Mouse (Mus musculus): Measurements from ENCODE around the gene Hoxc6. TPM values are rescaled to one million over a fixed set of nuclear protein-coding genes. Genes with fewer than 3 reads are reported as not detected.
A peak's percentile ranks its signal among the peaks of the same experiment; 100 is the strongest.

Hoxc6 gene
- 0.22 and 0.25 TPM in 2 replicates for polyA plus RNA-seq (2015; fragmentation: Nextera tagmentation; extraction: Ambion mirVana)

GRCm38 (mm10) chr15:102997939-102998355, at the start of gene Hoxc6:
TSS of gene Hoxc6 (plus strand) at chr15:102998257.
- Histone ChIP-seq H3K9me3 (no peaks in the 10 kb centered on the region), H3K27ac (replicated peaks) (no peak within 1 kb of the TSS), H3K27me3 (replicated peaks) (peaks cover 99% of the 10 kb centered on the region), H3K9ac (peak within 1 kb of the TSS; percentile 81), H3K4me1 (peaks cover 30% of the 10 kb centered on the region), H3K4me2 (peak within 1 kb of the TSS; percentile 81), H3K36me3 (no peaks in the 10 kb centered on the region), H3K4me3 (peak within 1 kb of the TSS; percentile 59)
- 3% methylated on average over 19 of the region's 19 CpGs for WGBS
- ATAC-seq (ENCODE audit: extremely low read depth, insufficient number of reproducible peaks, low FRiP score, low TSS enrichment) = no peak

GRCm38 (mm10) chr15:102948842-102949241, 49.2 kb upstream of the Hoxc6 start:
- no peak overlapping the region for H3K9ac ChIP-seq
- no peaks in the 10 kb centered on the region for H3K9me3 ChIP-seq
- H3K4me2 ChIP-seq = no peak overlapping the region
- WGBS = 22% methylated on average over 2 of the region's 2 CpGs
- no peak overlapping the region for H3K4me3 ChIP-seq
- no peak for ATAC-seq (ENCODE audit: extremely low read depth, insufficient number of reproducible peaks, low FRiP score, low TSS enrichment)
- no peak overlapping the region for H3K27ac ChIP-seq (replicated peaks)
- no peaks in the 10 kb centered on the region for H3K36me3 ChIP-seq
- no peaks in the 10 kb centered on the region for H3K4me1 ChIP-seq
- peaks cover 100% of the 10 kb centered on the region for H3K27me3 ChIP-seq (replicated peaks)

- no peak overlapping the region for H3K9ac ChIP-seq
- no peaks in the 10 kb centered on the region for H3K9me3 ChIP-seq
- no peak overlapping the region for H3K27ac ChIP-seq (replicated peaks)
- H3K36me3 ChIP-seq = no peaks in the 10 kb centered on the region
- no peaks in the 10 kb centered on the region for H3K4me1 ChIP-seq
- H3K4me2 ChIP-seq = no peak overlapping the region
- peaks cover 100% of the 10 kb centered on the region for H3K27me3 ChIP-seq (replicated peaks)
- WGBS = 2% methylated on average over 20 of the region's 20 CpGs
- no peak overlapping the region for H3K4me3 ChIP-seq
- ATAC-seq (ENCODE audit: extremely low read depth, insufficient number of reproducible peaks, low FRiP score, low TSS enrichment) = no peak
These were observed 48.4 kb upstream of the Hoxc6 start for GRCm38 (mm10) chr15:102949696-102950095.

DNA sequence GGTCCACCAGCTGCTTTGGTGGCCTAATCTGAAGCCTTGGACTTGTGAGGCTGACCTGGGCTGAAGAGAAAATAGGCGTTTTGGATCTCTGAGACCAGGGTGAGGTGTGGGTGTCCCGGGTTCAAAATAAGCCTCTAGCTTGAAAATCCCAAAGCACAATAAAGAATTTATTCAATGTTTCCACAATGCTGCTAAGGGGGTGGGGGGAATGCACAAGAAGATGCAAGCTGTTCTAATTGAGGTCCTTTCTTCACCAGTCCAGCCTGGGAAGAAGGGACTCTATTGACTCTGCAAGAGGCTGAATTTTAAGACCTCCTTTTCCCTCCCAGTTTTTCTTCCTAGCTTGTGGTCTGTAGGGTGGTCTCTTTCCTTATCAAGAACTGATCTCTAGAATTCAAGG, 47.2 kb upstream of the Hoxc6 start:
- H3K9ac ChIP-seq = no peak overlapping the region
- H3K27me3 ChIP-seq (replicated peaks) = peaks cover 100% of the 10 kb centered on the region
- no peak overlapping the region for H3K27ac ChIP-seq (replicated peaks)
- no peaks in the 10 kb centered on the region; the same call in 1 of the 2 replicates for H3K4me1 ChIP-seq
- 10% methylated on average over 2 of the region's 2 CpGs for WGBS
- ATAC-seq (ENCODE audit: extremely low read depth, insufficient number of reproducible peaks, low FRiP score, low TSS enrichment) = no peak
- no peaks in the 10 kb centered on the region for H3K36me3 ChIP-seq
- H3K4me3 ChIP-seq = no peak overlapping the region
- H3K9me3 ChIP-seq = no peaks in the 10 kb centered on the region
- H3K4me2 ChIP-seq = no peak overlapping the region

- H3K36me3 ChIP-seq = no peaks in the 10 kb centered on the region
- no peak for ATAC-seq (ENCODE audit: extremely low read depth, insufficient number of reproducible peaks, low FRiP score, low TSS enrichment)
- H3K9ac ChIP-seq = no peak overlapping the region
- no peak overlapping the region for H3K4me3 ChIP-seq
- no peak overlapping the region for H3K4me2 ChIP-seq
- H3K9me3 ChIP-seq = no peaks in the 10 kb centered on the region
- H3K4me1 ChIP-seq = peaks cover 5% of the 10 kb centered on the region; the same call in 1 of the 2 replicates
- H3K27ac ChIP-seq (replicated peaks) = no peak overlapping the region
- 4% methylated on average over 6 of the region's 6 CpGs for WGBS
- H3K27me3 ChIP-seq (replicated peaks) = peaks cover 100% of the 10 kb centered on the region
These were observed 44.5 kb upstream of the Hoxc6 start for GRCm38 (mm10) chr15:102953561-102953960.

DNA sequence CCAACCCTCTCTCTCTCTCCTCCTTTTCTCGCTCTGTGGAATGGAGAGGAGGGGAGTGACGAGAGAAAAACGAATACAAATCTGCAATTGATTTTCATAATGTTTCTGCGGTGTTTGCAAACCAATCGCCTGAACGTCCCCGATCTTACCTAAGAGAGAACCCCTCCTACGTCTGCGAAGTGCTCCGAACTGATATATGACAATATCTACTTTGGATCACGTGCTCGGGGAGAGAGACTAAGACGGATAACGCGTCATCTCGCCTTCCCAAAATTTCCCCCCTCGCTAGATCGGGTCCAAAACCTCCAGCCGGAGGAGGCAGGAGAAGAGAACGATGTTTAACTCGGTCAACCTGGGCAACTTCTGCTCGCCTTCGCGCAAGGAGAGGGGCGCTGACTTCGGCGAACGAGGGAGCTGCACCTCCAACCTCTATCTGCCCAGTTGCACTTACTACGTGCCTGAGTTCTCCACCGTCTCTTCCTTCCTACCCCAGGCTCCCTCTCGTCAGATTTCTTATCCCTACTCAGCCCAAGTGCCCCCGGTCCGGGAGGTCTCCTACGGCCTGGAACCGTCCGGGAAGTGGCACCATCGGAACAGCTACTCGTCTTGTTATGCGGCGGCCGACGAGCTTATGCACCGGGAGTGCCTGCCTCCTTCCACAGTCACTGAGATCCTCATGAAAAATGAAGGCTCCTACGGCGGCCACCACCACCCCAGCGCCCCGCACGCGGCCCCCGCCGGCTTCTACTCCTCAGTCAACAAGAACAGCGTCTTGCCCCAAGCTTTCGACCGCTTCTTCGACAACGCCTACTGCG, 43.7 kb upstream of the Hoxc6 start, which contains the start of gene Hoxc11:
TSS of gene Hoxc11 (plus strand) at position 236 of the 815 bp plus-strand sequence.
- Histone ChIP-seq H3K36me3 (no peaks in the 10 kb centered on the region), H3K4me3 (no peak within 1 kb of the TSS), H3K9me3 (no peaks in the 10 kb centered on the region), H3K4me1 (peaks cover 5% of the 10 kb centered on the region; the same call in 1 of the 2 replicates), H3K27me3 (replicated peaks) (peaks cover 100% of the 10 kb centered on the region), H3K9ac (no peak within 1 kb of the TSS), H3K4me2 (no peak within 1 kb of the TSS), H3K27ac (replicated peaks) (no peak within 1 kb of the TSS)
- ATAC-seq (ENCODE audit: extremely low read depth, insufficient number of reproducible peaks, low FRiP score, low TSS enrichment) = no peak
- under 1% methylated on average over 57 of the region's 57 CpGs for WGBS

- Histone ChIP-seq H3K4me2 (no peak overlapping the region), H3K4me1 (peaks cover 5% of the 10 kb centered on the region; the same call in 1 of the 2 replicates), H3K27ac (replicated peaks) (no peak overlapping the region), H3K4me3 (no peak overlapping the region), H3K9me3 (no peaks in the 10 kb centered on the region), H3K36me3 (no peaks in the 10 kb centered on the region), H3K9ac (no peak overlapping the region), H3K27me3 (replicated peaks) (peaks cover 100% of the 10 kb centered on the region)
- ATAC-seq (ENCODE audit: extremely low read depth, insufficient number of reproducible peaks, low FRiP score, low TSS enrichment) = no peak
- WGBS = 0% methylated on average over 28 of the region's 28 CpGs
These were observed 43.1 kb upstream of the Hoxc6 start for GRCm38 (mm10) chr15:102955007-102955382.

GRCm38 (mm10) chr15:102955833-102956640, 42.0 kb upstream of the Hoxc6 start:
- Histone ChIP-seq H3K4me2 (no peak overlapping the region), H3K27ac (replicated peaks) (no peak overlapping the region), H3K36me3 (no peaks in the 10 kb centered on the region), H3K9me3 (no peaks in the 10 kb centered on the region), H3K4me1 (peaks cover 5% of the 10 kb centered on the region; the same call in 1 of the 2 replicates), H3K9ac (no peak overlapping the region), H3K27me3 (replicated peaks) (peaks cover 100% of the 10 kb centered on the region), H3K4me3 (peak overlapping the region; percentile 9; the same call in 1 of the 2 replicates)
- ATAC-seq (ENCODE audit: extremely low read depth, insufficient number of reproducible peaks, low FRiP score, low TSS enrichment) = no peak
- under 1% methylated on average over 40 of the region's 40 CpGs for WGBS

DNA sequence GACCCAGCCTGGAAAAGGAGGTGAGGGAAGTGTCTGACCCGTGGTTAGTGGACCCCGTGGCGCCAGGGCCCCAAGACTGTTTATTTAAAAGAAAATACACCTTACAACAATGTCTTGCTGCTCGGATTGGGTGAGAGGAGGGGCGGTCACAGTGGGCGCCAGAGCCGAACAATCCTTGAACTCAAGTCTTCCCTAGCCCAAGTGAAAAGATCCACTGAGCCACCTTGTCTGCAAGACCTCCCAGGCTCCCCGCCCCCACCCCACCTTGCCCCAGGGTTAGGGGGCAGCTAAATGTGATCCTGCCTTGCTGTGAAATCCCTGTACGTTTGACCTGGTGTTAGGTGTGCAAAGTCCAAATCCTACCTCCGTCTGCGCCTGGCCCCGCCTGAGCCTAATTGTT, 41.2 kb upstream of the Hoxc6 start:
- Histone ChIP-seq H3K4me3 (no peak overlapping the region), H3K4me1 (peaks cover 5% of the 10 kb centered on the region; the same call in 1 of the 2 replicates), H3K9me3 (no peaks in the 10 kb centered on the region), H3K27me3 (replicated peaks) (peaks cover 100% of the 10 kb centered on the region), H3K27ac (replicated peaks) (no peak overlapping the region), H3K36me3 (no peaks in the 10 kb centered on the region), H3K9ac (no peak overlapping the region), H3K4me2 (no peak overlapping the region)
- 2% methylated on average over 12 of the region's 12 CpGs for WGBS
- no peak for ATAC-seq (ENCODE audit: extremely low read depth, insufficient number of reproducible peaks, low FRiP score, low TSS enrichment)

- Histone ChIP-seq H3K36me3 (no peaks in the 10 kb centered on the region), H3K4me3 (no peak overlapping the region), H3K9me3 (no peaks in the 10 kb centered on the region), H3K4me1 (peaks cover 5% of the 10 kb centered on the region; the same call in 1 of the 2 replicates), H3K27me3 (replicated peaks) (peaks cover 99% of the 10 kb centered on the region), H3K9ac (no peak overlapping the region), H3K4me2 (no peak overlapping the region), H3K27ac (replicated peaks) (no peak overlapping the region)
- ATAC-seq (ENCODE audit: extremely low read depth, insufficient number of reproducible peaks, low FRiP score, low TSS enrichment) = no peak
- under 1% methylated on average over 13 of the region's 13 CpGs for WGBS
These were observed 38.3 kb upstream of the Hoxc6 start for GRCm38 (mm10) chr15:102959663-102960191.

DNA sequence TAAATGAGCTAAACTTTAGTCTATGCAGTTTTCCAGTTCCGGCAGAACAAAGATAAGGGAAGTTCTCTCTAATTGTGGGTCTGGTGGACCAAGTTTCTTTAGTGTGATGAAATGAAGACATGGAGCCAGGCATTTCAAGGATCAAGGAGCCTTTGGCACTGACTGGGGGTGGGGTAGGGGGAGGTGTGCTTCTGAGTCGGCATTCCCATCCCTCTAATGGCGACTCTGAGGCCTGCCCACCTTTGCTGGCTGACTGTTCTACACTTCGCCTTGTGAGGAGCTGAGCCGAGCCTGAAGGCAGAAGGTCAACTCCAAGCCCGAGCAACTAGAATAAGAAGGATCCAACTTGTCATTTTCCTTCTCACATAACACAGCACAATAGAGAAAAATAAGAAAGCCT, 36.3 kb upstream of the Hoxc6 start:
- Histone ChIP-seq H3K27ac (replicated peaks) (no peak overlapping the region), H3K4me1 (peaks cover 4% of the 10 kb centered on the region; the same call in 1 of the 2 replicates), H3K4me3 (no peak overlapping the region), H3K9ac (no peak overlapping the region), H3K27me3 (replicated peaks) (peaks cover 99% of the 10 kb centered on the region), H3K4me2 (no peak overlapping the region), H3K36me3 (no peaks in the 10 kb centered on the region), H3K9me3 (no peaks in the 10 kb centered on the region)
- WGBS = 2% methylated on average over 6 of the region's 6 CpGs
- no peak for ATAC-seq (ENCODE audit: extremely low read depth, insufficient number of reproducible peaks, low FRiP score, low TSS enrichment)

All from heart, embryonic 13.5 days (tissue).